Mouse (Mus musculus): ENCODE data around the gene Prps1l1.
A peak's percentile ranks its signal among the peaks of the same experiment; 100 is the strongest.

The Prps1l1 gene

DNA sequence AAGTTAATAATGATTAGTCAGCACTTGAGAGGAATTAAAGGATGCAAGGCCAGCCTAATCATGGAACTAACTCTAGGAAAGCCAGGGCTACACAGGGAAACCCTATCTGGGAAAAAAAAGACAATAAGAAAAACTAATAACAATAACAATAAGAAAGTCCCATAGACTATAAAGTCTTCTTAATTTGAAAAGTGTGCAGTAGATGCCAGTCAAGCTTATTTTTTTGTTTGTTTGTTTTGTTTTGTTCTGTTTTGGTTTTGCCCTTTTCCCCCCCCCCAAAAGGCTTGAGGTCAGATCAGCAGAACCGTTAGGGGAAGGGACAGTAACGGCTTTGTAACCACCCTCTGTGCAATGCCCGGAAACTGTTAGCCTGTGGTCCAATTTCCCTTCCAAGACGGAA, at the start of gene Prps1l1:
Gene Prps1l1, plus strand, starts transcription at position 301 of the 400 bp plus-strand sequence.
- no peak for DNase-seq (ENCODE audit: low read depth, low spot score)

DNA sequence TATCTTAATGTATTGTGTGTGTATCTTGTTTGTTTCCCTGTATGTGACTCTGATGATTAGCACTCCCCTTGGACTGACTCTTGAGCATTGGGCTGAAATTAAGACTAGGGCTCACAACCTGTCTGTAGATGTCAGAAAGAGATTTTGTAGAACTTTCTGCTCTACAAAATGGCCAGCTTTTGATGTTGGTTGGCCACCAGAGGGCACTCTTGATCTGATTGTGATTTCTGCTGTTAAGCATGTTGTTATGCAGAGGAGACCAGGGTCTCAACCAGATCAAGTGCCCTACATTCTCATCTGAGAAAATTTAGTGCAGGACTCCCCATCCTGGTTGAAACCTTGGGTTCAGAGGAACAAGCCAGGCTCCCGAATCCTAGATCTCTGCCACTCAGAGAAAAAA, 46.6 kb upstream of the Prps1l1 start:
- peak; percentile 60 for DNase-seq (ENCODE audit: low read depth, low spot score)

GRCm38 (mm10) chr12:34949066-34949706, 35.4 kb upstream of the Prps1l1 start:
- no peak for DNase-seq (ENCODE audit: low read depth, low spot score)

DNA sequence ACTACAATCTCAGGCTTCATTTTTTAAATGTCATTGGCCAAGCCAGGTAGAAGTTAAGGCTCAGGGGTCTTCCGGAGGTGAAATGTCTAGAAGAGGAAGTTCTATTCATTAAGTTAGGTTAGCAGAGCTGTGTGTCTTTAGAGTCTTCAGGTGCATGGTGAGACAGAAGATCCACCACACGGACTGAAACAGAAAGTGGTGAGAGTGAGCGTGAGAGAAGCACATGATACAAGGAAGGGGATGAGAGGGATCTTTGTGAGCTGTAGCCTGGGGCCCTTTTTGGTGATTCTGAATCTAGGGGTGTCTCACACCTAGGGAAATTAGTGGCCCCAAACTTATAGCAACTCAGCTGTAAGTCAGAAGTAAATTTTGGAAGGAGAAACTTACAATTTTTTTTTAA, 8.6 kb upstream of the Prps1l1 start:
- peak; percentile 46 for DNase-seq (ENCODE audit: low read depth, low spot score)

DNA sequence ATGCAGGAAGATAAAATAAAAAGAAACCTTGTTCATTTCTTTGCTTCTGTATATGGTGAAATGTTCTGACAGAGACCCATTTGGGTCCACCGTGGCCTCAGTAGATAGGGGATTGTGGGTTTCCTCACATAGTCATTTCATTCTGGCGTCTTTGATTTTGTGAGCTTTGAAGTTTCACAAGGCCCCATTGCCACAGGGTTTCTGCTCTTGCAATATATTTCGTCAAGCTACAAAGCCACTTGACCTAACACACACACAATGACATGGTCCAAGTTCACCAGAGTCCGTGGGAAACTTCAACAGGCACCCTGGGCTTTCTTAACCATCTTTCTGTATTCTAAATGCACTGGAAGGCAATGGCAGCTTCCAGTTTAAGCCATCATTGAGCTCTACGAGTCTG, 1.3 kb downstream of the Prps1l1 start:
- DNase-seq (ENCODE audit: low read depth, low spot score), result no peak

- DNase-seq (ENCODE audit: low read depth, low spot score), result no peak
These were observed 5.1 kb downstream of the Prps1l1 start for GRCm38 (mm10) chr12:34989537-34990200.

- DNase-seq (ENCODE audit: low read depth, low spot score), result no peak
These were observed 5.8 kb downstream of the Prps1l1 start for GRCm38 (mm10) chr12:34990387-34990786.

GRCm38 (mm10) chr12:34991900-34992299, 7.3 kb downstream of the Prps1l1 start:
- no peak for DNase-seq (ENCODE audit: low read depth, low spot score)

DNA sequence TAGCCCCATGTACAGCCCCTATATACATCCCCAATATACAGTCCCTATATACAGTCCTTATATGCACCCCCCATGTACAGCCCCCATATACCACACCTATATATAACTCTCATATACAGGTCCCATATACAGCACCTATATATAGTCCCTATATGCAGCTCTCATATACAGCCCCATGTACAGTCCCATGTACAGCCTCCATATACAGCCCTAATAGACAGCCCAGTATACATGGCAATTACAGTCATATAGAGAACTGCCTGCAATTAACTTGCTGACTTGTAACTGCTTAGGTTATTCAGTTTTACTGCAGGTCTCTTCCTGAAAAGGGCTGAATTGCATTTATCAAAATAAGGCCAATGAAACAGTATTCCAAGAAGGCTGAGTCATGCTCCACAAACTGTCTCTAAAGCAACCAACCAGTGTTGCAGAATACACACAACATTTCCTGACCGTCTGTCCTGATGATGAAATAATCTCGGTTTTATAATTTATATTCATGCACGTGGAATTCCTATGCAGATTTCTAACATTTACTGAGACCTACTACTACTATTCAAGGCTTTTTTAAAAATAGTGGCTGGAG, 13.1 kb downstream of the Prps1l1 start:
- DNase-seq (ENCODE audit: low read depth, low spot score), result no peak

- DNase-seq (ENCODE audit: low read depth, low spot score), result no peak
These were observed 14.4 kb downstream of the Prps1l1 start for GRCm38 (mm10) chr12:34998778-34999467.

DNA sequence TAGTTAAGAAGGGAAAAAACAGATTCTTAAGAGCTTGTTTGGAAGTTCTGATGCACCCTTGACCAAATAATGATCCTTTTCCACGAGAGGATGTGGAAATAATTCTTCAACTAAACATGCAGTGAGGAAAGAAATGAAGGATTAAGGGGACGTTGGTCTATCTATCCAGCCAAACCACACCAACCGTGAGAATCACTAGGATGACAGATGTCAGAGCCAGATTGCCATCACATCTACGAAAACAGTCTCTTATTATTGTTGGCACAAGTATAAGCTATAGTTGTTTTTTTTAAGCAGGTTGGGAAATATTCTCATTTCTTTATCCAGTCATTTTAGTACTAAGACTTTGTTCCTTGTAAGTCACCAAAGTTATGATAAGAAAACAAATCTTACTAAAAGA, 15.8 kb downstream of the Prps1l1 start:
- no peak for DNase-seq (ENCODE audit: low read depth, low spot score)

GRCm38 (mm10) chr12:35005748-35006147, 21.2 kb downstream of the Prps1l1 start:
- DNase-seq (ENCODE audit: low read depth, low spot score), result no peak

GRCm38 (mm10) chr12:35007851-35008250, 23.3 kb downstream of the Prps1l1 start:
- DNase-seq (ENCODE audit: low read depth, low spot score), result no peak

- no peak for DNase-seq (ENCODE audit: low read depth, low spot score)
These were observed 24.0 kb downstream of the Prps1l1 start for GRCm38 (mm10) chr12:35008340-35009137.

- no peak for DNase-seq (ENCODE audit: low read depth, low spot score)
These were observed 26.9 kb downstream of the Prps1l1 start for GRCm38 (mm10) chr12:35011462-35011861.

- DNase-seq (ENCODE audit: low read depth, low spot score), result no peak
These were observed 29.4 kb downstream of the Prps1l1 start for GRCm38 (mm10) chr12:35013950-35014349.

DNA sequence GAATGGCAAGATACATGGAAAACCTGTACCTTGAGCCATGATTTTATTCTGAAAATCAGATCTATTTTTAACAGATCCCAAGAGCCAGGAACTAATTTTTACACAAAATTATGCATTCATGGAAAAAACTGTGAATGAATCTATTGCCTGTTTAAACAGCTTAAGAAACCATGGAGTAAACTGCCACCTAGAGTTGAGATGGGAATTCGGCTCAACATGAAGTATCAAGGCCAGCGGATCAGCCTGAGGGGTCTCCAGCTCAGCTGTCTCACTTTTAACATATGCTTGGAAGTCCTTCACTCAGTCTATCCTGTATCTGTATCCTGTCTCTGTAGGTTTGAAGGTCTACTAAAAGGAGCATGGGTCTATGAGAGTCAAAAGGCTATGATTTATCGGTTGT, 31.5 kb downstream of the Prps1l1 start:
- DNase-seq (ENCODE audit: low read depth, low spot score), result no peak

GRCm38 (mm10) chr12:35016481-35017250, 32.1 kb downstream of the Prps1l1 start:
- peak; percentile 26 for DNase-seq (ENCODE audit: low read depth, low spot score)

- DNase-seq (ENCODE audit: low read depth, low spot score), result no peak
These were observed 34.2 kb downstream of the Prps1l1 start for GRCm38 (mm10) chr12:35018679-35019237.

DNA sequence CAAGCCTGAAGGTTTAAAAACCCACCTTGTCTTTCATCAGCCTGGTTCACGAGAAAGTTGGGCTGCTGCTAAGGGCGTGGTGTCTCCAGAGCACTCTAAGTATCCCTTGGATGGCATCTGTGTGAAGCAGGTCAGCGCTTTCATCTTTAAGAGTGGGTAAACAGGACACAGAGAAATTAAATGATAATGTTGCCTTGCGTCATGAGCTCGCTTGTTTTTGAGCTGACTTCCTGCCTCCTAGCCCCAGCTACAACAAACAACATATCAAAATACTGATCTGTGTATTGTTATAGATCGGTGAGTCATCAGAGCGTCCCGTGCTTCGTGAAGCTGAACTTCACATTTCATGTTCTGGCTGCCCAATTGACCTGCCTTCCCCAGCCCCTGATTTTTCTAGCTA, 36.7 kb downstream of the Prps1l1 start:
- DNase-seq (ENCODE audit: low read depth, low spot score), result no peak

GRCm38 (mm10) chr12:35022066-35022465, 37.5 kb downstream of the Prps1l1 start:
- no peak for DNase-seq (ENCODE audit: low read depth, low spot score)
